Comparison of ENCODE assay signal across 27 mouse cellular contexts in the genomic region with DNA sequence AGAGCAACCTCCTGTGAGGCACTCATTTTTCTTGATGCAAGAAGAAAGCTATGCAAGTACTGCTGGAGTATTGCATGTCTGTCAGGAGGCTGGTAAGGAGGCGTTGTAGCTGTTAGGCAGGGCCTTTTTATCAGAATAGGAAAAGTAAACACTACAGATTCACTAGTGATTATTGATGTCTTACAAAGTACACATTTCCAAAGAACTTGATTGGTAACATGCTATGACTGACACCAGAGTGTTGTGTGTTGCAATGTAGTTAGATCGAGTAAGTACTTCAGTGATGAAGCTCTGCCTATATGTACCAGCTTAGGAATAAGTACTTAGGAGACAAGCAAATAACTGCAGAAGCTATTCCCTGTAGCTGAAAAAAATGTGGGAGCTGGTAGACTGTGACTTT. TPM values are rescaled to one million over a fixed set of nuclear protein-coding genes. Genes with fewer than 3 reads are reported as not detected.
DNase-seq lines count a peak whose midpoint lies in the region; ATAC-seq and TF ChIP-seq lines count a peak whose summit lies in the region.
"Had no signal": no experiment of that assay in that cellular context is flagged by ENCODE, and none has a peak within 500 bp of the region (broad histone marks: within the 10 kb centered on the region; RNA-seq: fewer than 3 reads in every experiment).

No protein-coding gene starts in this region.

- WGBS in liver, adult 2 months: 17% methylated on average over 2 of the region's 2 CpGs
- 54% methylated on average over 2 of the region's 2 CpGs for WGBS in liver, postnatal 0 days (ENCODE audit: insufficient replicate concordance)
- WGBS in lung, postnatal 0 days: 40% methylated on average over 2 of the region's 2 CpGs
- WGBS in lung, adult 2 months: 53% methylated on average over 2 of the region's 2 CpGs

- H3K9ac ChIP-seq in liver, adult 2 months (ENCODE audit: low read depth, low read length): no peak overlapping the region
- no peak overlapping the region for H3K9ac ChIP-seq in liver, postnatal 0 days (replicated peaks)
- no peak overlapping the region for H3K9ac ChIP-seq in lung, postnatal 0 days (replicated peaks; ENCODE audit: low read depth)
- H3K9ac ChIP-seq: embryonic facial prominence, embryonic 12.5 days; forebrain, embryonic 13.5 days; forebrain, embryonic 15.5 days had no signal

- H3K4me3 ChIP-seq in liver, adult 2 months (ENCODE audit: insufficient read depth, low read depth, low read length): no peak overlapping the region
- no peak overlapping the region for H3K4me3 ChIP-seq in liver, postnatal 0 days (ENCODE audit: low read depth, low read length)
- no peak overlapping the region for H3K4me3 ChIP-seq in lung, postnatal 0 days (ENCODE audit: low read depth, low read length)
- H3K4me3 ChIP-seq in lung, adult 2 months (replicated peaks; ENCODE audit: extremely low read depth, low read depth, low read length): no peak overlapping the region
- H3K4me3 ChIP-seq: embryonic facial prominence, embryonic 10.5 days; embryonic facial prominence, embryonic 12.5 days; forebrain, embryonic 13.5 days; forebrain, embryonic 15.5 days had no signal

- no peaks in the 10 kb centered on the region for H3K9me3 ChIP-seq in liver, postnatal 0 days (ENCODE audit: low read length)
- H3K9me3 ChIP-seq in lung, postnatal 0 days (ENCODE audit: low read length): no peaks in the 10 kb centered on the region
- H3K9me3 ChIP-seq: embryonic facial prominence, embryonic 10.5 days; embryonic facial prominence, embryonic 12.5 days; forebrain, embryonic 13.5 days; forebrain, embryonic 15.5 days; G1E had no signal

- no peaks in the 10 kb centered on the region for H3K36me3 ChIP-seq in liver, adult 2 months (ENCODE audit: control insufficient read depth, insufficient read depth, low read length)
- H3K36me3 ChIP-seq in liver, postnatal 0 days (replicated peaks; ENCODE audit: insufficient read depth, low read length): no peaks in the 10 kb centered on the region
- H3K36me3 ChIP-seq in lung, postnatal 0 days (ENCODE audit: insufficient read depth, low read length): no peaks in the 10 kb centered on the region
- H3K36me3 ChIP-seq: embryonic facial prominence, embryonic 10.5 days; embryonic facial prominence, embryonic 12.5 days; forebrain, embryonic 15.5 days; G1E had no signal

- DNase-seq in liver, adult 2 months (ENCODE audit: extremely low read depth, low read depth, low spot score): peak; percentile 56
- no peak for DNase-seq in liver, postnatal 0 days
- peak; percentile 42 for DNase-seq in lung, postnatal 0 days (ENCODE audit: low spot score)
- DNase-seq in lung, postnatal 4 days: no peak
- peak; percentile 12 for DNase-seq in lung, postnatal 36 days
- no peak for DNase-seq in lung, adult 2 months
- DNase-seq: adrenal gland, adult 8-10 months; adrenal gland, postnatal 14 days; adrenal gland, postnatal 36 days; B cell, adult 2 months; cerebellum, adult 11-12 months; cerebellum, adult 2 months; cerebellum, adult 9-10 months; cerebellum, postnatal 10 days; cerebellum, postnatal 25 days had no signal

- TF ChIP-seq POLR2A in liver, adult 2 months (IDR thresholded peaks at IDR 0.05; ENCODE audit: extremely low read depth, insufficient read depth, low read length): no peak
- no peak for TF ChIP-seq POLR2A in lung, adult 2 months (IDR thresholded peaks at IDR 0.05; ENCODE audit: borderline replicate concordance, extremely low read depth, low read depth, low read length)

- H3K79me2 ChIP-seq in liver, adult 2 months (ENCODE audit: control insufficient read depth, insufficient read depth, low read length): no peaks in the 10 kb centered on the region

- H3K4me2 ChIP-seq in liver, postnatal 0 days (ENCODE audit: low read depth, low read length): no peak overlapping the region
- no peak overlapping the region for H3K4me2 ChIP-seq in lung, postnatal 0 days (replicated peaks; ENCODE audit: low read depth, low read length)
- H3K4me2 ChIP-seq: embryonic facial prominence, embryonic 12.5 days; forebrain, embryonic 13.5 days; forebrain, embryonic 15.5 days had no signal

- ATAC-seq in liver, postnatal 0 days: no peak
- peak; percentile 58 for ATAC-seq in lung, postnatal 0 days
- ATAC-seq: activated CD4-positive, CD25-positive, alpha-beta regulatory T cell, adult 4 months; CD4-positive, CD25-positive, alpha-beta regulatory T cell, adult 4 months; forebrain, embryonic 13.5 days; forebrain, embryonic 15.5 days; Patski had no signal

- H3K27ac ChIP-seq in liver, adult 2 months (replicated peaks; ENCODE audit: insufficient read depth, low read depth, low read length): no peak overlapping the region
- H3K27ac ChIP-seq in liver, postnatal 0 days (ENCODE audit: low read depth): no peak overlapping the region
- no peak overlapping the region for H3K27ac ChIP-seq in lung, postnatal 0 days (ENCODE audit: low read length)
- H3K27ac ChIP-seq: embryonic facial prominence, embryonic 10.5 days; embryonic facial prominence, embryonic 12.5 days; forebrain, embryonic 13.5 days; forebrain, embryonic 15.5 days had no signal

- no peaks in the 10 kb centered on the region for H3K27me3 ChIP-seq in liver, adult 2 months (ENCODE audit: control insufficient read depth, insufficient read depth, low read length)
- no peaks in the 10 kb centered on the region for H3K27me3 ChIP-seq in liver, postnatal 0 days (ENCODE audit: insufficient read depth, low read length)
- H3K27me3 ChIP-seq in lung, postnatal 0 days (replicated peaks; ENCODE audit: insufficient read depth, low read length): no peaks in the 10 kb centered on the region
- H3K27me3 ChIP-seq: CH12.LX; embryonic facial prominence, embryonic 12.5 days; forebrain, embryonic 13.5 days; forebrain, embryonic 15.5 days; Patski had no signal

- no peak for TF ChIP-seq EP300 in liver, postnatal 0 days (IDR thresholded peaks at IDR 0.05; ENCODE audit: low read depth)
- peak; percentile 50; the same call in 1 of the 2 replicates for TF ChIP-seq EP300 in lung, postnatal 0 days (IDR thresholded peaks at IDR 0.05)

- TF ChIP-seq CTCF in liver, adult 2 months (IDR thresholded peaks at IDR 0.05; ENCODE audit: low read depth, low read length): no peak
- TF ChIP-seq CTCF in liver, postnatal 0 days (IDR thresholded peaks at IDR 0.05; ENCODE audit: low read depth): no peak
- no peak for TF ChIP-seq CTCF in lung, postnatal 0 days (IDR thresholded peaks at IDR 0.05)
- no peak for TF ChIP-seq CTCF in lung, adult 2 months (IDR thresholded peaks at IDR 0.05; ENCODE audit: insufficient read depth, low read length)

- no peaks in the 10 kb centered on the region for H3K4me1 ChIP-seq in liver, adult 2 months (ENCODE audit: control insufficient read depth, insufficient read depth, low read length)
- H3K4me1 ChIP-seq in liver, postnatal 0 days (ENCODE audit: insufficient read depth): no peaks in the 10 kb centered on the region
- no peaks in the 10 kb centered on the region for H3K4me1 ChIP-seq in lung, postnatal 0 days (ENCODE audit: insufficient read depth, low read depth, low read length)
- no peaks in the 10 kb centered on the region for H3K4me1 ChIP-seq in lung, adult 2 months (ENCODE audit: control insufficient read depth, insufficient read depth, low read length)
- H3K4me1 ChIP-seq: embryonic facial prominence, embryonic 10.5 days; embryonic facial prominence, embryonic 12.5 days; forebrain, embryonic 13.5 days; forebrain, embryonic 15.5 days had no signal

RNA-seq across cellular contexts. Expression of a gene that starts 38.4 kb away (rescaled TPM):
- not detected in 2 replicates for total RNA-seq in liver, adult 2 months (2014; rRNA removed)
- not detected in 2 replicates for polyA plus RNA-seq in liver, adult 2 months (2012; rRNA removed)
- 0.33 and 0.38 TPM in 2 replicates for polyA plus RNA-seq in liver, postnatal 0 days (2015; fragmentation: Nextera tagmentation; extraction: Ambion mirVana)
- polyA plus RNA-seq in lung, postnatal 0 days (2015; fragmentation: Nextera tagmentation; extraction: Ambion mirVana): 0.20 and 0.30 TPM in 2 replicates
- polyA plus RNA-seq in lung, adult 2 months (2012; rRNA removed): 0.09 TPM in 1 of 2 replicates, not detected in the other
- total RNA-seq: adrenal gland, adult 18-20 months; adrenal gland, adult 8-10 months; adrenal gland, postnatal 14 days; adrenal gland, postnatal 36 days; CH12.LX; G1E had no signal
- polyA plus RNA-seq: embryonic facial prominence, embryonic 10.5 days; embryonic facial prominence, embryonic 12.5 days; embryonic facial prominence, embryonic 14.5 days; forebrain, embryonic 11.5 days; forebrain, embryonic 13.5 days; forebrain, embryonic 15.5 days; G1E; Patski had no signal

RNA-seq across cellular contexts. Expression of a gene that starts 42.0 kb away (rescaled TPM):
- total RNA-seq in liver, adult 2 months (2014; rRNA removed): not detected in 2 replicates
- not detected in 2 replicates for polyA plus RNA-seq in liver, adult 2 months (2012; rRNA removed)
- polyA plus RNA-seq in liver, postnatal 0 days (2015; fragmentation: Nextera tagmentation; extraction: Ambion mirVana): not detected in 2 replicates
- polyA plus RNA-seq in lung, postnatal 0 days (2015; fragmentation: Nextera tagmentation; extraction: Ambion mirVana): 47.1 and 69.6 TPM in 2 replicates
- polyA plus RNA-seq in lung, adult 2 months (2012; rRNA removed): 34.4 and 41.4 TPM in 2 replicates
- total RNA-seq: adrenal gland, adult 18-20 months; adrenal gland, adult 8-10 months; adrenal gland, postnatal 14 days; adrenal gland, postnatal 36 days; G1E had no signal
- polyA plus RNA-seq: CD4-positive, CD25-positive, alpha-beta regulatory T cell, adult 4 months; embryonic facial prominence, embryonic 12.5 days; G1E; Patski had no signal

RNA-seq across cellular contexts. Expression of a gene that starts 56.5 kb away (rescaled TPM):
- total RNA-seq in liver, adult 2 months (2014; rRNA removed): not detected in 2 replicates
- polyA plus RNA-seq in liver, adult 2 months (2012; rRNA removed): not detected in 2 replicates
- polyA plus RNA-seq in liver, postnatal 0 days (2015; fragmentation: Nextera tagmentation; extraction: Ambion mirVana): not detected in 2 replicates
- 18.5 and 23.0 TPM in 2 replicates for polyA plus RNA-seq in lung, postnatal 0 days (2015; fragmentation: Nextera tagmentation; extraction: Ambion mirVana)
- polyA plus RNA-seq in lung, adult 2 months (2012; rRNA removed): 5.5 and 8.0 TPM in 2 replicates
- total RNA-seq: adrenal gland, adult 18-20 months; adrenal gland, adult 8-10 months; adrenal gland, postnatal 14 days; adrenal gland, postnatal 36 days; G1E had no signal
- polyA plus RNA-seq: activated CD4-positive, CD25-positive, alpha-beta regulatory T cell, adult 4 months; embryonic facial prominence, embryonic 12.5 days; G1E; Patski had no signal

Comparison
In these comparisons a context has a peak if more than half of its experiments do, and no peak if none do; other contexts are left out.
1. DNase-seq: peak in liver, adult 2 months (single experiment), lung, postnatal 0 days (single experiment) and lung, postnatal 36 days (single experiment); none in liver, postnatal 0 days (single experiment), lung, postnatal 4 days (0 of 2) and lung, adult 2 months (single experiment).
2. RNA of a gene that starts 42.0 kb away (polyA plus RNA-seq): 47.1 to 69.6 TPM in lung, postnatal 0 days and 34.4 to 41.4 TPM in lung, adult 2 months; not detected in liver, adult 2 months and not detected in liver, postnatal 0 days; every median in the first group is over 10 times any median in the second.